Mouse (Mus musculus) kidney, adult 18-20 months (tissue): ENCODE data around the gene Actg1.
A peak's percentile ranks its signal among the peaks of the same experiment; 100 is the strongest.

Source experiments
- DNase-seq: peaks from one replicate; pipeline ENCODE4 v3.0.0; 2021

Gene Actg1

DNA sequence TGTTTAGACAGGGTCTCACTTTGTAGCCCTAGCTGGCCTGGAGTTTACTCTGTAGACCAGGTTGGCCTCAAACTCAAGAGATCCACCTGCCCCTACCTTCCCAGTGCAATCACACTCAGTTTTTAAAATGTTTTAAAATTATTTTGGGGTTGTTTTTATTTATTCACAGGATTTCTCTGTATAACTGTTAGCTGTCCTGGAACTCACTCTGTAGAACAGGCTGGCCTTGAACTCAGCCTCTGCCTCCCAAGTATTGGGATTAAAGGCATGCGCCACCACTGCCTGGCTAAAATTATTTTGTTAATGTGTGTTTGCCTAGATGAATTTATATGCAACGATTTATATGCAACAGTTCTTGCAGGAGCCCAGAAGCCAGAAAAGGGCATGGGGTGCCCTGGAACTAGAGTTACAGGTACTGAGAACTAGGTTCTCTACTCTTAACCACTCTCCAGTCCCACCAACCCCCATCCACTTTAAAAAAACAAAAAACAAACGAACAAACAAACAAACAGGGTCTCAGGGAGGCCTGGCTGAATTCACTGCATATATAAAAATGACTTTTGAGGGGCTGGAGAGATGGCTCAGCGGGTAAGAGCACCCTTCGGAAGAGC, 3.9 kb downstream of the Actg1 start:
- DNase-seq, result no peak

DNA sequence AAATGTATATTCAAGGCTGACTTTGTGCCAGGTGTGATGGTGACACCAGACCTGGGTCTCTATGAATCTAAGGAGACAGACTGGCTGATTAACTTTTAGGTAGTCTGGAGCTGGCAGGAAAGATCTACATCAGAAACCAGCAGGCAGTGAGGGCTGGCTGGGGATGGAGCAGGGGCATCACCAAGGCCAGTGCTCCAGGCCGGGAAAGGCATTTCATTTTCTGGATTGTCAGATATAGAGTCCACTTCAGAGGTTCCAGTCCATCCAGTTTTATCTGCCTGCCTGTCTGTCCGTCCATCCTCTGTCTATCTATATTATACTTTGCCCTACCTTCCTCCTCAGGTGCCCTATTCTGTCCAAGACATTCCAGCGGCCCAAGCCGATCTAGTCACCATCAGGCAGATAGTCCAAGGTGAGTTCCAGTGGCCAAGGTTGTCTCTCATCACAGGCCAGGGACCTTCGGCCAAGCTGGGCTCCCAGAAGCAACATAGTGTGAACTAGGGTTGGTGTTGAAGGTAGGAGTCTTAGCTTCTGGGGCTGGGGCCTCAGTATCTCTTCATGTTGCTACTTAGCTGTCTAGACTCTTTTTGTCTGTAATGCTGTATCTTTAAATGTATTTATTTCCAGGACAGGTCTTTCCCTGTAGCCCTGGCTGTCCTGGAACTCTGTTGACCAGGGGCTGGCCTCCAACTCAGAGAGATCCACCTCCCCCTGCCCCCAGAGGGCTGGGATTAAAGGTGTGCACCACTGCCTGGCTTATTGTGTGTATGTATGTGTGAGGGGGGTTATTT, 4.6 kb downstream of the Actg1 start:
- DNase-seq, result no peak

DNA sequence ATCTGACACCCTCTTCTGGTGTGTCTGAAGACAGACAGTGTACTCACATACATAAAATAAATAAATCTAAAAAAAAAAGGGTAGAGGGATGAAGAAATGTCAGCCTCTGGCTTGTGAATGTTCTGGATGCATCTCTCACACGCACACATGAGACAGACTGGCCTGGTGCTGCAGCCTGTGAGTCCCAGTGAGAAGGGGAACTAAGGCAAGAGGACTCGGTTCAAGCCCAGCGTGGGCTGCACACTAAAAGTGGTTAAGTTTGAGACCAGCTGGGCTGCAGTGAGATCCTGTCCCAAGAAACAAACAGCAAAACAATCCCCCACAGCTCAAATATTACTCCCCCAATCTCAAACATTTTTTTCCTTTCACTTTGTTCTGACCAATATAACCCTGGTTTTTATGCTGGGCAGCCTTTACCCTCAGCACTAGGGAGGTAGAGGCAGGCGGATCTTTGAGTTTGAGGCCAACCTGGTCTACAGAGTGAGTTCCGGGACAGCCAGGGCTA, 5.6 kb downstream of the Actg1 start:
- no peak for DNase-seq

DNA sequence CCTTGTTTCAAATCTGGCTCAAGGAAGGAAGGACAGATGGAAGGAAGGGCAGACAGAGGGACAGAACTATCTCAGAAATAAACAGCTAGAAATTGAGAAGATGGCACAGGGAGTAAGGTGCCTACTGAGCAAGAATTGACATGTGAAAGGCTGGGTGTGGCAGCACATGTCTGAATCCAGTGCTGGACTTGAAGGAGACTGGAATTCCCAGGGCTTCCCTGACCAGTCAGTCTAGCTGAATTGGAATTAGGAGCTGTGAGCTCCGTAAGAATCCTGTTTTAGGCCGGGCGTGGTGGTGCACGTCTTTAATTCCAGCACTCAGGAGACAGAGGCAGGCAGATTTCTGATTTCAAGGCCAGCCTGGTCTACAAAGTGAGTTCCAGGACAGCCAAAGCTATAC, 6.7 kb downstream of the Actg1 start:
- DNase-seq, result no peak

DNA sequence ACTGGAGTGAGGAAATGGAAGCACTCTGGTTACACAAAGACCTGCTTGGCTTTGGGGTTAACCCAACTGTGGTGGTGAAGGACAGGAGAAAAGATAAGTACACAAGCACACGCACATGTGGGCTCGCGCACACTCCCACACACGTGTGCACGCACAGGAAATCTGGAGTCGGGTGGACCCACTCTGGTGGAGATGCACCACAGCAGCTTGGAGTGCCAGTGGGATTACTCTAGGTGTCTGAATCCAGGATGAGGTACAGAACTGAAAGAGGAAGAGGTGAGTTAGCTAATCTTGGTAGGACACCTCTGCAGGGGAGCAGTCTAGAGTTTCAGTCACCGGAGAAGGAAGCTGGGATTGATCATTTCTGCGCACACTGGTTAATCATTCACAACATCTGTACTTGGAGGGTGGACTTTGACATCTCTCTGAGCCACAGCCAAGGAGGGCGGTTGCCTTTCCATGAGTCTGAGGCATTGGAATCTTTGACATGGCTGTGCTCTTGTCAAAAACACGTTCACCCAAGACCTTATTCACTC, 8.3 kb downstream of the Actg1 start:
- peak; percentile 75 for DNase-seq

DNA sequence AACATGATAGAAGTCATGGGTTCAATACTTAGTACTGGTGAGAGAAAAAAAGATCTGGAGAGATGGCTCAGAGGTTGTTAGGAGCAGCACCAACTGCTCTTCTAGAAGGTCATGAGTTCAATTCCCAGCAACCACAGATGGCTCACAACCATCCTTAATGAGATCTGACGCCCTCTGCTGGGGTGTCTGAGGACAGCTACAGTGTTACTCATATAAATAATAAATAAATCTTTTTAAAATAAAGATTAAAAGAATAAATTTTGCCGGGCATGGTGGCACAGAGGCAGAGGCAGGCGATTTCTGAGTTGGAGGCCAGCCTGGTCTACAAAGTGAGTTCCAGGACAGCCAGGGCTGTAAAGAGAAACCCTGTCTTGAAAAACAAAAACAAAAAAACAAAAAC, 9.6 kb downstream of the Actg1 start:
- no peak for DNase-seq

DNA sequence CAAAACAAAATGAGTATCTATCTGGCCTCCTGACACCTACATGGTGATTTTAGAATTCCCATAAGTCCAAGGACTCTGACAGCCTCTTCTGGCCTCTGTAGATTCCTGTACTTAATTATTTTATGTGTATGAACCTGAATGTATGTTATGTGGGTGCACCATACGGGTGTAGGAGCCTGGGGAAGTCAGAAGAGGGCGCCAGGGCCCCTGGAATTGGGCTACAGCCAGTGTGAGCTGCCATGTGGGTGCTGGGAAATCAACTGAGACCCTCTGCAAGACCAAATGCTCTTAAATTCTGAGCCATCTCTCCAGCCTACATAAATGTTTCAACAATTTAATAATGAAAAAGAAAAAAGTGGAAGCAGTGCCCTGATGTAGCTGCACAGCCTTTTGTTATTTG, 10.9 kb downstream of the Actg1 start:
- DNase-seq, result no peak

DNA sequence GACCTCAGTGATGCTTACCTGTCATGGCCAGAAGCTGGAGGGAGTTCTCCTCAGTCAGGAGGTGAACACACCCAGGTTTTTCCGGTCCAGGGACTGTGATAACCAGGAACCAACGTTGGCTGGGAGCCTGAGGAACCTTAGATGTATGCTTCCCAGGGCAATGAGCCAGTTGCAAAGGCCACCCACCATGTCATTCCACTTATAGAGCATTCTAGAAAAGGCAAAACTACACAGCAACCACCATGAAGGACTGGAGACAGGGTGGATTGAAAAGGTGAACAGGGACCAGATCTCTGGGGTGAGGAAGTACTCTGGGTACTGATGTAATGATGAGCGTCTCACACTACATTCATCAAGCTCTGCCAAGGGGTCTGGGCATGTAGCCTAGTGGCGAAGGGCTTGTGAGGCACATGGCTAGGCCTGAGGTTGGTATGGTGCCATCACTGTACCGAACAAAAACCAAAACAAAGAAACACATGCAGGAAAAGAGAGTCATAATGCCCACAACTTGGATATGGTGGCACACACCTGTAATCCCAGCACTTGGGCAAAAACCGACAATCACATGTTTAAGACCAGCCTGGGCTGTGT, 12.8 kb downstream of the Actg1 start:
- DNase-seq, result no peak

DNA sequence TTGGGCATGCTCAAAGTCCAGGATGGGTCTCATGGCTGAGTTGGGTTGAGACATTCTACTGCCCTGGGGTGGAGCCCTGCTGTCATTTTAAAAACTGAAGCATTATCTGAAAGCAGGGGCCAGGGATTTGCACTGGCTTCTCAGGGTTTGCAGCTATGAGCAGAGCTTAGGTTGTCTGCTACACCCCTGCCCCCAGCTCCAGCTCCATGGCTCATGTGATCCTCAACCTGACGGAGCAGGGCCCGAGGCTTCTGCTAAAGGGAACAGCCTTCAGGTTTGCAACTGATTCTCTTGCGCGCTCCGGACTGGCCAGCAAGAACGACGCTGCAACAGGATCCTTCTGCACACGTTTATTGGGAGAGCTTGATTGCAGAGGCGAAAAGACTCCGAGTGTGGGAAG, 28.2 kb downstream of the Actg1 start:
- no peak for DNase-seq

DNA sequence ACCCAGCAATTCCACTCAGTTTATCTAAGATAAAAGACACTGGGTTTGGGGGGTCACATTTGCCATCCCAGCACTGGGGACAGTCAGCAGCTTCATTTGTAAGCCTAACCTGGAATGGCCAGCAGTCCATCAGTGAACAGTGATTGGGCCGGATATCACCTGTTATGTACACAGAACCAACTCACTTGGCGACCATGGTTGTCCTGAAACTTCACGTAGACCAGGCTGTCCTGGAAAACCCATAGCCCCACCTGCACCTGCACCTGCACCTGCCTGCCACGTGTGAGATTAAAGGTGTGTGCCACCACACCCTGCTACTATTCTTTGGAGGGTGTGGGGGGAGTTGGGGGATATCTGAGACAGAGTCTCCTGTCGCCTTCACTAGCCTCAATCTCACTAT, 29.0 kb downstream of the Actg1 start:
- DNase-seq, result no peak

DNA sequence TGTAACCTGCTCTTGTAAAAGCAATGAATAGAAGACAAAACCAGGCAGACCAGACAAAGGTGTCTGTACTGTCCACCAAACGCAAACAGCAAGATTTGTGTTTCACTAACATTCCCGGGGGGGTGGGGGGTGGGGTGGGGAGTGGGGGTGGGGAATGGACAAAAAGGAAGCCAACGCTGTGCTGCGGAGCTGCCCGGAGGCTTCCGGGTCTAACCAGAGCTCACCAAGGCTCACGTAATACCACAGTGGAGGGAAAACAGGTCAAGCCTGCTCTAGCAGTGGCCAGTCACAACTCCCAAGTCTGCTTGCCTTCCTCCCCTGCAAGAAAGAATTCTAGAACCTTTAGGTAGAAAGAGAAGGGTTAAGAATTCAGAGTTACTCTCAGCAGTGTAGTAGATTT, 30.9 kb downstream of the Actg1 start:
- DNase-seq, result no peak

DNA sequence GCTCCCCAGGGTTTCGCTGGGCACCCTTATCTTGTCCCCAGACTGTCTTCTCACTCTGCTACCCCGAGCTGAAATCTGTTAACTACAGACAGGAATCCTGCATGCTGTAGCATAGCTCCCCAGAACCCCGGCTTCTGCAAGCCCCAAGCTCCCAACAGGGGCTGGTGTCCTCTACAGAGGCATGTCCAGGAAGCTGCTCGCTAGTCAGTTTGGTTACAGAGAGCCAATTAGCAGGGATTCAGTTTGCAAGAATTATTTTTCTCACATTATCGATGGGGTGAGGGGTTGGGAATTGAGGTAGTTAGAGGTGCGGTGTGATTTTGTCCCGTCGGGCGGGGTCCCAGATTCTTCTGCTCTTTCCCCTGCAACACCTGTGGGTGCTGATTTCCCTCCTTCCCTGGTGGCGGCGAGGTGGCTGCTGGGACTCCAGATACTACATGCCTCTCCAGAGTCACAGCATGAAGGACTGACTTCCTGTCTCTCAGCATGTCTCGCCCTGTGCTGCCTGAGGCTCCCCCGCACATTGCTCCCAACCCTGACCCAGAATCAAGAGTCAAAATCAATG, 31.6 kb downstream of the Actg1 start:
- DNase-seq, result peak; percentile 45

DNA sequence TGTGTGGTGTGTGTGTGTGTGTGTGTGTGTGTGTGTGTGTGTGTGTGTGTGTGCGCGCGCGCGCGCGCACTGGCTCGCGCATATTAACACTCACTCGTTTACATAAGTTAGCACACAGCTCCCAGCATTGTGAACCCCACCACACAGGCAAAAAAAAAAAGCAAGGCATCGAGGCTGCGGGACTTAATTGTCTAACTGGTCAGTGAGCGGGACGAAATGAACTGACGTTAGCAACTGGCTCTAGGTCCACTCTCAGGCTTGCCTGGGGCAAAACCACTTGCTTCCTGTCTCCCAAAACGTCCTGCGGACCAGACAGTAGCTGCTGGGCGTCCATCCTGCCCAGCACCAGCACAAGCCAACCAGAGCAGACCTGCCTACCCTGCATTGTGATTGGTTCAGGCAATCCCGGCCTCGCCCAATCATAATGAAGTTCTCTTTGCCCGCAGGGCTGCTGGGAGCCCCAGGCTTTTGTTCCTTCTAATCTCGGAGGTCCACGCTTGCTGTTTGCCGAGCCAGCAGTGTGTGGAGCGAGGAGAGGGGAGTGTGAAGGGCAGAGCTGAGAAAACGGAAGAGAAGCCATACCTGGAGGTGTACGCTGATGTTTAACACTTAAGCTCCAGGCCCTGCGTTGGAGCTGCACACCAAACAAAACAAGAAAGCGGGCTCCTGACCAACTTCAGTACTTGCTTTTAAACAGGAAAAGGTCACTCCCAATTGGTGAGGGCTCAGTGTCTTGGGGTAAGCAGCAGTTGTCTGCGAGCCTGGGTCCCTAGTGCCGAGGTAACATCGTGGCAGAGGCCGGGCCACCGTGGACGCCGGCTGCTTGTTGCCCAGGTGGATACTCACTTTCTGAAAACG, 32.3 kb downstream of the Actg1 start:
- DNase-seq, result peak; percentile 89

DNA sequence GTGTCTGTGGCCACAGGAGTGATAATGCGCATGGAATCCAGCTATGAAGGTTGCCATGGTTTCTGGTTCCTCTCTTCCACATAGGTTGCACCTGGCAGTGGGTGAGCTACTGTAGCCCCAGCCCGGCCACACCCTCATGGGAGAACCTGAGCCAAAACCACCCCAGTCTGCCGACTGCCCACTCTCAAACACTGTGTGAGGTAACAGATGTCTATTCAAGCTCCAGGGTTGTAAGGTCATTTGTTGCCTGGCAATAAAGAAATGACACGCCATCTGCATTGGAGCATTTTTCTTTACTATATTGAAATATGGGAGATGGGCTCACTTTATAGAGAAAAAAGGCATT, 33.0 kb downstream of the Actg1 start:
- DNase-seq, result no peak

DNA sequence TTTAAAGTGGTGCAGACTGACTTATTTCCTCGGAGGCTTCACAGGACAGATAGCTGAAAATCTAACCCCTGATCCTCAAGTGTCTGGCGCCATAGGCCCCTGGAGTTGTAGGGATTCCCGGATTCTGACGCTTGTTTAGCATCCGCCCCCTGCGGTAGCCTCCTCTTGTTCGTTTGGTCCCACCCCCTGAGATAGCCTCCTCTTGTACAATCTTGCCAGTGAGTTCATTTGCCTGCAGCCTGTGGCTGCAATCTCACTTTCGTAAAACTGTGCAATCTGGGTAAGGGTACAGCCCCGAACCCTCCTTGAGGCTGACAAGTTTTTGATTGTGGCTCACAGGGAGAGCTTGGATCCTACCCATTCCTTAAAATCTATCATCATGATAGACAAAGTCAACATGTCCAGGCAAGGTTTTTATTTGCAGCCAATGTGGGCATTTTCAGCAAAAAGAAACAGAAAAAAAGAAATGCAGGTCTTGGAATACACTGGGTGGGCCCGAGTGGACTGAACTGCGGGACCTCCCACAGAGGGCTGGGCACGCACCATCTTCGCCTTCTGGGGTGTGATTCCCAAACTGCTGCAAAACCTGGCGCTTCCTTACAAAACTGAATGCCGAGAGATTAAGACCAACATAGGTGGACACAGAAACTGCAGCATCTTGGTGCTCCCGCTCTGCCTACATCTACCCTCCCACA, 33.5 kb downstream of the Actg1 start:
- DNase-seq, result no peak

DNA sequence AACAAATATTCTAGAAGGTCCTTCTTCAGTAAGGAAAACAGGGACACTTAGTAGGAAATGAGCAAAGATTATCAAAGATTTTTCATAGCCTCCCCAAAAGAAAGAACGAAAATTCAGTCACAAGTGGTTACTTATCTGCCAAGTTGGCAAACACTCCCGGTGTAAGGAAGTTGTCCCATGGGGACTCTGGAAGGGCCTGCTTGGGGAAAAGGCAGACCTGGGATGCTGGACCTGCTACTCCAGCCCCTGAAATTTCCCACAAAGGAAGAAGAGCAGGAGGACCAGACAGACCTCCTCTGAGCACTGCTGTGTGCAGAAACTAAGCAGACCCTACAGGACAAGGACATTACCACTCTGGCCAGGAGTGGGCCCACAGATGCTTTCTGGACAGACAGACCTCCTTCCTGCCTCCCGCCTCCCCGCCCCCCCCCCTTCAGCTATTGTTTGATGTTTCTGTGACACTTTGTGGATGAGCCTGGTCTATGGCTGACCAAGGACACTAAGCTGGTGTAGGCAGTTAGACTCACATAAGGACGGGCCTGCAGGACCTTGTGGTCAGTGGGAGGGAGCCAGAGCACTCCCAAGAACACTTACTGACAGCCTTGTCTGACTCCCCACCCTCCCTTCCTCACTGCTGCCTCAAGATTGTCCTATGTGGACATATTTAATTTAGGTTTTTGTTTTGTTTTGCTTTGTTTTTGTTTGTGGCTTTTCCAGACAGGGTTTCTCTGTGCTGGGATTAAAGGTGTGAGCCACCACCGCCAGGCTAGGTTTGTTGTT, 34.2 kb downstream of the Actg1 start:
- DNase-seq, result no peak

DNA sequence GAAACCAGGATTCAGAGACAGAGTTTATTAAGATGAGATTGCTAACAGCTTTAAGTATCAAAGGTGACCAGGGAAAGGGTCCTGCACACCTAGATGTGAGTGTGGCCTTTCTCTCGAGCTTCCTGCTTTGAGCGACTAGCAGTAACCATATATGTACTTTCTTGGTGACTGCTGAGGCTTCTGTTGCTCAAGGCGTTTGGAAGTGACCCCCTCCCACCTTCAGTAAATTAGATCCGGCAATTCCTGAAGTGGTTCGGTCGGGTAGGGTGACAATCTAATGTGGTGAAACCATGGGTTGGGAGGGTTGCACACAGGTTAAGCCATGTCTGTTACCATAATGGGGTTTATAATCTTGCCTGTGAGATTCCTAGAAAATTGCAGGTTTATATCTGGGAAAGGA, 36.3 kb downstream of the Actg1 start:
- no peak for DNase-seq

DNA sequence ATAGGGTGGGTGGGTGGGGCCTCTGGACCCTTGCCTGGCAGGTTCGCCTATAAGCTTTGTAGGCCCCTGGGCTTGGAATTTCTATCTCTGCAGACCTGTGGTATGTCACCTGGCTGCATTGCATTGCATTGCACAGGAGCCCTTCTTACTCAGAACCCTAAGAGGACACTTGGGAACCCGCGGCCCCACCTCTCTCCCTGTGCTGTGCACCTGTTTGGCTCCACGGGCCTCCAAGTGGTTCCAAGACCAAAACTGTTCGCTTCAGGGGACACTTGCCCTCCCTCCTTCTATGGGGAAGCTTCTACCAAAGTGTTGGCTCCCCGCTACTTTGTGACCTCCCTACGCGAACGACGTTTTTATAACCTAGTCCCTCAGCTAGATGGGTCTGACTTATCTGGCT, 36.8 kb downstream of the Actg1 start:
- no peak for DNase-seq

DNA sequence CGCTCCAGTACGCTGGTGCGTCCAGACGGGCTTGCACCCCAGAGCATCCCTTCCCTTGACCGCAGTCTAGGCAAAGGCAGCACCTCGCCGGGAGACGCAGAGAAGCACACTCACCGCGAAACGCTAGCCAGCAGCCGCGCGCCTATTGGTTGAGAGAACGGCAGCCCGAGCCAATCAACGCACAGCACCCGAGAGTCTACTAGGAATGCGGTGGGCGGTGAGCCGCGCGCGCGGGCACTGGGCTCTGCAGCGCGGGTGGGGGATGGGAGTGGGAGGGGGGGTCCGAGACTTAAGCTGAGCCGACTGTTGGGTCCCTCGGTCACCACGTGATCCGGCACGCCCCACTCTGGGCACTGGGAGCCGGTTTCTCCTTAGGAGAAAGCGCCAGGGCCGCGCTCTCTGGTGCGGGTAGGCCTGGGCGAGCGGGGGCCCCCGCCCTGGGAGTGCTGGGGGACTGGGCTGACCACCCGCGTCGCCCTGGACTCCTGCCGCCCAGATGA, 37.5 kb downstream of the Actg1 start:
- peak; percentile 89 for DNase-seq

DNA sequence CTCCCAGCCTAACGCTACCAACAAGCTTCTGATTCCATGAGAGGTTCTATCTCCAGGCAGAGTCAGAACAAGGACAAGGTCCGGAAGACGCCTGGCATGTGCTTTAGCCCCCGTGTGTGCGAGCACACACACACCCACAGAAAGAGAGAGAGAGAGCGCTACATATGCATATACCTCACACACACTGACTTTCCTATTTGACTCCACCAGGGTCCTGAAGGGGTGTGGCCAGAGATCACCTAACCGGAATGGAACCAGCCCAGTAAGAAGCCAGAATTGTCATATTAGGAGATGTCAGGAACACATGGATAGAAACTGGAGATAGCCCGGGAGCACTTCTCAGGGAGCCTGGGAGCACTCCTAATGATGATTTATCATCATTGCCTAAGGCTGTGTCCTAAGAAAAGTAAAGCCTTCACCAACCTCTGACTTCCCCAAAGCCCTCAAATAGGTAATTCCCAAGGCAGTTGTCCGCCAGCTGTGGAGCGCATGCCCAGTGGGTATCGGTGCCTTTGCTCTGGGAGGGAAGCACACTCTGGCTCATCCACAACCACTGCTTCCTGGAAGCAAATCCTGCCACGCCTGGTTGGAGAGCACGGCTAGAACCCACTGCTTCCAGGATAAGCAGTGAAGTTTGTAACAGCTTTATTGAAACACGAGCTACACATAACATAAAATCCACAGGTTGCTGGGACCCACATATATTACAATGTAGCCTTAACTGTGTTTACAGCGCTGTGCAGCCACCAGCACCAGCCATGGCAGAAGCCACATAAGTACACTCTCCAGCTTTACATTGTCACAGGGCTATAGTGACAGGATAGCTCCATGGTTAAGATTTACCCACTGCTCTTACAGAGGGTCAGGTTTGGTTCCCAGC, 39.7 kb downstream of the Actg1 start:
- DNase-seq, result no peak
